Comparison of ENCODE assay signal across 8 mouse cellular contexts in genomic region chr19:8723574-8724346, GRCm38 (mm10). TPM values are rescaled to one million over a fixed set of nuclear protein-coding genes. Genes with fewer than 3 reads are reported as not detected.
DNase-seq lines count a peak whose midpoint lies in the region; ATAC-seq and TF ChIP-seq lines count a peak whose summit lies in the region.

No protein-coding gene starts in this region.

- H3K36me3 ChIP-seq in kidney, embryonic 15.5 days = peaks cover 31% of the 10 kb centered on the region
- peaks cover 29% of the 10 kb centered on the region for H3K36me3 ChIP-seq in forebrain, embryonic 12.5 days (replicated peaks)
- peaks cover 33% of the 10 kb centered on the region for H3K36me3 ChIP-seq in limb, embryonic 14.5 days (ENCODE audit: control insufficient read depth, insufficient read depth, low read length)
- H3K36me3 ChIP-seq in neural tube, embryonic 15.5 days = peaks cover 26% of the 10 kb centered on the region

- H3K9me3 ChIP-seq in kidney, embryonic 15.5 days (replicated peaks) = no peaks in the 10 kb centered on the region
- no peaks in the 10 kb centered on the region for H3K9me3 ChIP-seq in forebrain, embryonic 12.5 days
- no peaks in the 10 kb centered on the region for H3K9me3 ChIP-seq in limb, embryonic 14.5 days (ENCODE audit: control insufficient read depth, low read length)
- H3K9me3 ChIP-seq in neural tube, embryonic 15.5 days (replicated peaks) = no peaks in the 10 kb centered on the region

- H3K9ac ChIP-seq in kidney, embryonic 15.5 days = peak overlapping the region; percentile 96
- H3K9ac ChIP-seq in forebrain, embryonic 12.5 days = peak overlapping the region; percentile 97
- H3K9ac ChIP-seq in limb, embryonic 14.5 days (ENCODE audit: low read depth, low read length, severe bottlenecking) = peak overlapping the region; percentile 96
- H3K9ac ChIP-seq in neural tube, embryonic 15.5 days (replicated peaks) = peak overlapping the region; percentile 84

- ATAC-seq in kidney, embryonic 15.5 days (replicated peaks; ENCODE audit: low FRiP score) = no peak
- ATAC-seq in forebrain, embryonic 12.5 days (ENCODE audit: low FRiP score) = no peak
- no peak for ATAC-seq in limb, embryonic 14.5 days (ENCODE audit: low FRiP score, low read depth)
- 0 out of 2 replicates have a peak, but pooled peaks have one; percentile 12 for ATAC-seq in neural tube, embryonic 15.5 days (ENCODE audit: low FRiP score)

- H3K4me1 ChIP-seq in kidney, embryonic 15.5 days = peaks cover 36% of the 10 kb centered on the region
- peaks cover 33% of the 10 kb centered on the region for H3K4me1 ChIP-seq in forebrain, embryonic 12.5 days
- peaks cover 16% of the 10 kb centered on the region for H3K4me1 ChIP-seq in limb, embryonic 14.5 days (ENCODE audit: control insufficient read depth, insufficient read depth, low read length)
- peaks cover 38% of the 10 kb centered on the region for H3K4me1 ChIP-seq in neural tube, embryonic 15.5 days

- under 1% methylated on average over 20 of the region's 20 CpGs for WGBS in kidney, embryonic 15.5 days
- WGBS in forebrain, embryonic 12.5 days = under 1% methylated on average over 20 of the region's 20 CpGs
- under 1% methylated on average over 20 of the region's 20 CpGs for WGBS in limb, embryonic 14.5 days
- under 1% methylated on average over 20 of the region's 20 CpGs for WGBS in neural tube, embryonic 15.5 days

- no peak for DNase-seq in kidney, postnatal 10 days
- DNase-seq in MN1 (ENCODE audit: low spot score) = peak; percentile 29
- no peak for DNase-seq in limb, embryonic 14.5 days (ENCODE audit: low spot score)
- DNase-seq in layer of hippocampus, postnatal 25 days (ENCODE audit: extremely low spot score in 1 of 2, low spot score in 1 of 2) = no peak
- DNase-seq in urinary bladder, postnatal 10 days (ENCODE audit: low spot score) = no peak

- H3K4me3 ChIP-seq in kidney, embryonic 15.5 days (replicated peaks) = peak overlapping the region; percentile 84
- H3K4me3 ChIP-seq in forebrain, embryonic 12.5 days (replicated peaks) = peak overlapping the region; percentile 76
- H3K4me3 ChIP-seq in limb, embryonic 14.5 days (replicated peaks; ENCODE audit: low read length) = peak overlapping the region; percentile 78
- peak overlapping the region; percentile 70 for H3K4me3 ChIP-seq in neural tube, embryonic 15.5 days (replicated peaks)

- no peak for TF ChIP-seq POLR2A in limb, embryonic 14.5 days (IDR thresholded peaks at IDR 0.05; ENCODE audit: borderline replicate concordance, extremely low read depth, insufficient read depth, insufficient read length)

- peak overlapping the region; percentile 70 for H3K4me2 ChIP-seq in kidney, embryonic 15.5 days
- peak overlapping the region; percentile 77 for H3K4me2 ChIP-seq in forebrain, embryonic 12.5 days
- peak overlapping the region; percentile 86 for H3K4me2 ChIP-seq in limb, embryonic 14.5 days (replicated peaks; ENCODE audit: low read depth, low read length, severe bottlenecking)
- peak overlapping the region; percentile 67 for H3K4me2 ChIP-seq in neural tube, embryonic 15.5 days

- no peaks in the 10 kb centered on the region for H3K27me3 ChIP-seq in kidney, embryonic 15.5 days
- no peaks in the 10 kb centered on the region for H3K27me3 ChIP-seq in forebrain, embryonic 12.5 days
- H3K27me3 ChIP-seq in limb, embryonic 14.5 days (ENCODE audit: control insufficient read depth, insufficient read depth, low read length) = no peaks in the 10 kb centered on the region
- no peaks in the 10 kb centered on the region for H3K27me3 ChIP-seq in neural tube, embryonic 15.5 days (replicated peaks)

- peak overlapping the region; percentile 94 for H3K27ac ChIP-seq in kidney, embryonic 15.5 days
- peak overlapping the region; percentile 85 for H3K27ac ChIP-seq in forebrain, embryonic 12.5 days
- H3K27ac ChIP-seq in limb, embryonic 14.5 days (replicated peaks; ENCODE audit: low read depth, low read length) = peak overlapping the region; percentile 89
- H3K27ac ChIP-seq in neural tube, embryonic 15.5 days (replicated peaks) = peak overlapping the region; percentile 96

RNA-seq across cellular contexts. Expression of gene Slc3a2, which starts 0.6 kb away (rescaled TPM):
- 115 and 123 TPM in 2 replicates for polyA plus RNA-seq in kidney, embryonic 15.5 days (2015; fragmentation: Nextera tagmentation; extraction: Ambion mirVana)
- polyA plus RNA-seq in forebrain, embryonic 12.5 days (2016; fragmentation: Nextera tagmentation; extraction: Ambion mirVana) = 140 and 143 TPM in 2 replicates
- polyA plus RNA-seq in limb, embryonic 14.5 days (2012; rRNA removed) = 111 and 123 TPM in 2 replicates
- polyA plus RNA-seq in limb, embryonic 14.5 days (2014; fragmentation: Nextera tagmentation; extraction: Ambion mirVana) = 101 and 109 TPM in 2 replicates
- 158 and 159 TPM in 2 replicates for polyA plus RNA-seq in neural tube, embryonic 15.5 days (2015; fragmentation: Nextera tagmentation; extraction: Ambion mirVana)
- total RNA-seq in layer of hippocampus, postnatal 25 days (2021) = 100 to 1,000 TPM; 155 to 170 TPM

RNA-seq across cellular contexts. Expression of gene Wdr74, which starts 11.9 kb away (rescaled TPM):
- polyA plus RNA-seq in kidney, embryonic 15.5 days (2015; fragmentation: Nextera tagmentation; extraction: Ambion mirVana) = 90.1 and 94.2 TPM in 2 replicates
- polyA plus RNA-seq in forebrain, embryonic 12.5 days (2016; fragmentation: Nextera tagmentation; extraction: Ambion mirVana) = 83.7 and 85.9 TPM in 2 replicates
- polyA plus RNA-seq in limb, embryonic 14.5 days (2012; rRNA removed) = 66.4 and 66.6 TPM in 2 replicates
- polyA plus RNA-seq in limb, embryonic 14.5 days (2014; fragmentation: Nextera tagmentation; extraction: Ambion mirVana) = 85.5 and 87.2 TPM in 2 replicates
- polyA plus RNA-seq in neural tube, embryonic 15.5 days (2015; fragmentation: Nextera tagmentation; extraction: Ambion mirVana) = 91.0 and 95.2 TPM in 2 replicates
- total RNA-seq in layer of hippocampus, postnatal 25 days (2021) = 10 to 100 TPM; 43.9 to 53.6 TPM

RNA-seq across cellular contexts. Expression of gene 1700092M07Rik, which starts 16.8 kb away (rescaled TPM):
- 2.0 and 2.6 TPM in 2 replicates for polyA plus RNA-seq in kidney, embryonic 15.5 days (2015; fragmentation: Nextera tagmentation; extraction: Ambion mirVana)
- 2.8 and 3.7 TPM in 2 replicates for polyA plus RNA-seq in forebrain, embryonic 12.5 days (2016; fragmentation: Nextera tagmentation; extraction: Ambion mirVana)
- 1.6 and 3.2 TPM in 2 replicates for polyA plus RNA-seq in limb, embryonic 14.5 days (2012; rRNA removed)
- polyA plus RNA-seq in limb, embryonic 14.5 days (2014; fragmentation: Nextera tagmentation; extraction: Ambion mirVana) = 1.6 and 2.1 TPM in 2 replicates
- polyA plus RNA-seq in neural tube, embryonic 15.5 days (2015; fragmentation: Nextera tagmentation; extraction: Ambion mirVana) = 1.5 and 2.2 TPM in 2 replicates
- 1 to 10 TPM in 1 of 2 experiments, not detected in 1; 1.5 TPM for total RNA-seq in layer of hippocampus, postnatal 25 days (2021)

RNA-seq across cellular contexts. Expression of gene Stx5a, which starts 17.5 kb away (rescaled TPM):
- polyA plus RNA-seq in kidney, embryonic 15.5 days (2015; fragmentation: Nextera tagmentation; extraction: Ambion mirVana) = 132 and 145 TPM in 2 replicates
- polyA plus RNA-seq in forebrain, embryonic 12.5 days (2016; fragmentation: Nextera tagmentation; extraction: Ambion mirVana) = 108 and 114 TPM in 2 replicates
- polyA plus RNA-seq in limb, embryonic 14.5 days (2012; rRNA removed) = 188 and 197 TPM in 2 replicates
- 161 and 174 TPM in 2 replicates for polyA plus RNA-seq in limb, embryonic 14.5 days (2014; fragmentation: Nextera tagmentation; extraction: Ambion mirVana)
- polyA plus RNA-seq in neural tube, embryonic 15.5 days (2015; fragmentation: Nextera tagmentation; extraction: Ambion mirVana) = 124 and 127 TPM in 2 replicates
- 10 to 100 TPM; 59.9 to 70.7 TPM for total RNA-seq in layer of hippocampus, postnatal 25 days (2021)

RNA-seq across cellular contexts. Expression of gene Nxf1, which starts 33.1 kb away (rescaled TPM):
- 183 and 189 TPM in 2 replicates for polyA plus RNA-seq in kidney, embryonic 15.5 days (2015; fragmentation: Nextera tagmentation; extraction: Ambion mirVana)
- 206 and 225 TPM in 2 replicates for polyA plus RNA-seq in forebrain, embryonic 12.5 days (2016; fragmentation: Nextera tagmentation; extraction: Ambion mirVana)
- 263 and 265 TPM in 2 replicates for polyA plus RNA-seq in limb, embryonic 14.5 days (2012; rRNA removed)
- 168 and 187 TPM in 2 replicates for polyA plus RNA-seq in limb, embryonic 14.5 days (2014; fragmentation: Nextera tagmentation; extraction: Ambion mirVana)
- polyA plus RNA-seq in neural tube, embryonic 15.5 days (2015; fragmentation: Nextera tagmentation; extraction: Ambion mirVana) = 127 and 140 TPM in 2 replicates
- total RNA-seq in layer of hippocampus, postnatal 25 days (2021) = 10 to 100 TPM; 75.4 to 95.3 TPM
